Mouse (Mus musculus): ENCODE results near the gene Acss1.

The Acss1 gene

DNA sequence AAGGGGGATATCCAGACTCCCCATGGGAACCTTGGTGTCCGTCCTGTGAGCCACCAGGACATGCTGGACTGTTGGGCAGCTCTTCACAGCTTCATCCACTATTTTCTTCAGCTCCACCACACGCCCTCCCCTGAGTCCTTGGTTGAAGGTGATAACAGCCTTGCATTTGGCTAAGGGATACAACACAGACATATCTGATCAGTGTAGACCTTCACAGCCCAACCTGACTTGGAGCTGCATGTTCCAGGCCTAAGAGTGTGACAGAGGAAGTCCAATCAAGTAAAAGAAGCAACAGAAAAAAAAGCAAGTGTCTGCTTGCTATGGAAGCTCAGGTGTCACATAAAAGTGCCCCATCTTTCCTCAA is 29.9 kb downstream of the Acss1 start:
- no peak for DNase-seq (ENCODE audit: low read depth)

- DNase-seq (ENCODE audit: low read depth): no peak
Measured at GRCm38 (mm10) chr2:150637702-150638369, 30.5 kb downstream of the Acss1 start.

GRCm38 (mm10) chr2:150635877-150636446 is 32.3 kb downstream of the Acss1 start:
- DNase-seq (ENCODE audit: low read depth): no peak

GRCm38 (mm10) chr2:150629255-150629654 is 39.0 kb downstream of the Acss1 start:
- no peak for DNase-seq (ENCODE audit: low read depth)

GRCm38 (mm10) chr2:150627140-150627539 is 41.2 kb downstream of the Acss1 start:
- DNase-seq (ENCODE audit: low read depth): no peak

- no peak for DNase-seq (ENCODE audit: low read depth)
Measured at GRCm38 (mm10) chr2:150624926-150625325, 43.4 kb downstream of the Acss1 start.

GRCm38 (mm10) chr2:150623957-150624356 is 44.3 kb downstream of the Acss1 start:
- DNase-seq (ENCODE audit: low read depth): no peak

DNA sequence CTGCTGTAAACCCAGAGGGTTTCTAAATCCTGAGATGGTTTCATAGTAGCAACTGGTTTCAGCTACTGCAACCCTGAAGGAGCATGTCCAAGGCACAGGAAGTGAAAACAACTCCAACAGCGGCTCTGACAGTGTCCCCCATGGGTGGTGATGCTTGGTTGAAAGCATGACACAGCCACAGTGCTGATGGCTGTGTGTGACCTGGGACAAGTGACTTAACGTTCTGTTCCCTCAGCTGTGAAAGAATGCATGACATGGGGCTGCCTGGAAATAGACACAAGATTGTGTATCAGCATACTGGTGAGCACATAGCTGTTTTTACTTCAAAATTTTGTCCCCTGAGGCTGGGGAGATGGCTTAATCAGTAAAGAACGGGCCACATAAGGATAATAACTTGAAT is 46.6 kb downstream of the Acss1 start:
- DNase-seq (ENCODE audit: low read depth): no peak

DNA sequence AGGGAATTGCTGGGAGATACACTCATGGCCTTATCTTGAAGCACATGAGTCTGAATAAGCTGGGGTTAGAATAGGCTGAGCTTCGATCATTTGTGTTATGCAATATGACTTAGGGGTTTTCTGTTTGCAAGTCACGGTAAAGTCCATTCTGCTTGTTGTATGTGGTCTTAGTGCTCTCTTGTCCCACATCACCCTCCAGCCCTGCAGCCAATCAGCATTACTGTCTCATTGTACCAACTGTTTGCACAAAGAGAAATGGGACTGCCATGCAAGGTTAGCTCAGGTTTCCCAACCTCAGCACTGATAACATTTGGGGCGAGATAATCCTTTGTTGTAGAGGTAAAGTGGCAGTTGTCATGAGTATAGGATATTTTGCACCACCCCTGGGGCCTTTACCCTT is 58.2 kb downstream of the Acss1 start:
- DNase-seq (ENCODE audit: low read depth): no peak

DNA sequence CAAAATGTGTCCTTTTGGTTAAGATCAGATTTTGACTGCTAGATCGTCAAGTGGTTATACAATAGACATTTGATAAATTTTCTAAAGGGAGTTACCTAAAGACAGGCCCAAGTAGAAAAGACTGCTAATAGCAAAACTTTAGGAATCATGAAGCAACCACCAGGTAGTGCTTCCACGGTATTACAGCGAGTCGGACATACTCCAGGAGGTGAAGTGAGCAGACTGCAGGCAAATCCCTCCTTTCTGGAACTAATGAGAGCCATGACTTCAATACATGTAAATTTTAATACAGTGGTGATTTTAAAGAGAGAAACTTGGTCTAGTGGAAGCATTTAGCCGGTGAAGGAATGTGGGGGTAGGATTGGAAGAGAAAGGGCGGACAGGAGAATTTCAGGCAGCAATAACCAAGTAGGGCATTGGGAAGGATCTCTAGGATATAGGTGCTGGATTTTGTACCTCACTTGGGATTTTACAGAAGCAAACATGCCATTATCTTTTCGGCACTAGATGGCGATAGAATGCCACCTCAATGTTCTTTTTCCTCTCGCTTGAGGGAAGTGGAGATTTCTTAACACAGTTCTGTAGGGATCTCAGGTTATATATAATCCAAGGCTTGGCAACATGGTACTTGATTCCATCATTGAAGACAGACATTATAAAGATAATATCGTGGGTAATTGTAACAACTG is 59.3 kb downstream of the Acss1 start:
- DNase-seq (ENCODE audit: low read depth): peak; percentile 84

DNA sequence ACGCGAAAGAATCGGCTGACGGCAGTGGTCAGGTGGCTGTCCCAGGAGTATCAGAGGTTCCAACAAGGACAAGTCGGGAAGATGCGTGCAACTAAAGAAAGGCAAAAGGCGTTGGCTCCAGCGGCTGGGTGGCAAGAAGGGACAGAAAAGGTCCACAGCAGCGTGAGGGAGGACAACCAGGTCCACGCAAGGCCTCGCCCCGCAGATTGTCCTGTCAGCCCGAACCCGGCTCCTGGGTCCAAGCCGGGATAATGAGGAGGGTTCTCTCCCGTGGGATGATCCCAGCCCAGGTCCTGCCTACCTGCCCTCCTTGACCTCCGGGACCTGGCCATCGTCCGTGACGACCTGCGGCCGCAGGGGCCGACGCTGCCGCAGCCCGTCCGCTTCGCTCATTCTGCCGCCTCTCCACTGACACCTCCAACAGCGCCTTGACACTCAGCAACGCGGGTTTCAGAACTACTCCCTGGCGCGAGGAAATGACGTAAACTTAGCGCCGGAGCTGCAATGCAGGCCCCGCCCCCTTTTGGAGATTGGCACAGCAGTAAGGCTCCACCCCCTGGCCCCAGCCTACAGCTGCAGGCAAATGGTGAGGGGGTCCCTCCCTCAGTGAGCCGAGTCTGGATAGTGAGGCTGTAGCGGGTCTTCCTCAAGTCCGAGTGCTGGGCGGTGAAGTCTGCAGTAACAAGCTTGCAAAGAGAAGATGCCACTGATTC is 60.1 kb downstream of the Acss1 start, which contains the start of gene Apmap:
TSS of gene Apmap (minus strand) at position 481 of the 713 bp plus-strand sequence.
- DNase-seq (ENCODE audit: low read depth): peak; percentile 97

DNA sequence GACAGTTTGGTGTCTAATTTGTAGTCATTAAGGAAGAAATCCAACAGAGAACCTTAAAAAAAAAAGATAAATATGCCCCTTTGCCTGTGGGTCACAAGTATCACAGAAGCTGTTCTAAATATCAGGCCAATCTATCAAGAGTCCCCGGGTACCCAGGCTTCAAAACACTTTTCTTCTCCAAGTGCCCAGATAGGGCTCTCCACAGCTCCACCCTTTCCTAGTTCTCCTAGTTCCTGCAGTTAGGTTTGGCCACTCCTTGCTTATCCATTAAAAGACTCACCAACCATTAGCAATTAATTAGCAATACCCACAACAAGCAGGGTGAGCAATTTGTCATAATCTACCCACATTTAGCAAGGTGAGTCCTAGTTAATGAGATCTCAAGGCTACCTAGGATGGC is 61.2 kb downstream of the Acss1 start:
- no peak for DNase-seq (ENCODE audit: low read depth)

DNA sequence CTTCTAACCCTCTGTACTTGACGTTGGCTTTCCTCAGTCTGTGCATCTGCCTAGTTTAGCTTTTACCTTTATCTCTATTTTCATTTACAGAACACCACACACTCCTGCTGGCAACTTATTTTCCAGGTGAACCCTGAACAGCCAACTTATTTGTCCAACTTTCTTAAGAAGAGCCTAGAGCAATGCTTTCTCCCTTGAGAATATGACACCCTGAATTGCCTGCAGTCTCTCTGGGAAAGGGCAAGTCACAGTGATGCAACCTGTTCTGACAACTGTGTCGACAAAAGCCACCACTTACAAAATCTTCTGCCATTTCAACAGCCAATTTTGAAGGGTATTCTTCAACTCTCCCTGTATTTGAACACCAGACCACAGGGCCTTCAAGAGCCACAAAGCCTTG is 63.5 kb downstream of the Acss1 start:
- no peak for DNase-seq (ENCODE audit: low read depth)

GRCm38 (mm10) chr2:150602166-150602565 is 66.1 kb downstream of the Acss1 start:
- no peak for DNase-seq (ENCODE audit: low read depth)

DNA sequence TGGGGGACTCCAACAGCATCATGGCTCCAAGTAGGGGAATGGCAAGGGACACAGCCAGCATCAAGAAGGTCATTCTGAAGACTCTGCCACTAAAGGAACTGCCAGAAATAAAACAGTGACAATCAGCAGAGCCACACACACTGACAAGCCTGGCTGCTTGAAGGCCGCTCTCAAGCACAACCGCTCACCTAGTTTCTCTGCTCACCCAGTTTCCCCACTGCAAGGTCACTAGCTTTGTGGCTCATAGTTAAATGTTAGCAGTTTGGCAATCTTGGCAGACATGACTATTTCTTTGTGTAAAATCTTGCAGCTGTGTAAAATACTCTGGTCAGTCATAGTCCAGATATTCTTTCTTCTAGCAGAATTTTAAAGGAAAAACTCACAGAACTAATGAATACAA is 68.0 kb downstream of the Acss1 start:
- DNase-seq (ENCODE audit: low read depth): no peak

DNA sequence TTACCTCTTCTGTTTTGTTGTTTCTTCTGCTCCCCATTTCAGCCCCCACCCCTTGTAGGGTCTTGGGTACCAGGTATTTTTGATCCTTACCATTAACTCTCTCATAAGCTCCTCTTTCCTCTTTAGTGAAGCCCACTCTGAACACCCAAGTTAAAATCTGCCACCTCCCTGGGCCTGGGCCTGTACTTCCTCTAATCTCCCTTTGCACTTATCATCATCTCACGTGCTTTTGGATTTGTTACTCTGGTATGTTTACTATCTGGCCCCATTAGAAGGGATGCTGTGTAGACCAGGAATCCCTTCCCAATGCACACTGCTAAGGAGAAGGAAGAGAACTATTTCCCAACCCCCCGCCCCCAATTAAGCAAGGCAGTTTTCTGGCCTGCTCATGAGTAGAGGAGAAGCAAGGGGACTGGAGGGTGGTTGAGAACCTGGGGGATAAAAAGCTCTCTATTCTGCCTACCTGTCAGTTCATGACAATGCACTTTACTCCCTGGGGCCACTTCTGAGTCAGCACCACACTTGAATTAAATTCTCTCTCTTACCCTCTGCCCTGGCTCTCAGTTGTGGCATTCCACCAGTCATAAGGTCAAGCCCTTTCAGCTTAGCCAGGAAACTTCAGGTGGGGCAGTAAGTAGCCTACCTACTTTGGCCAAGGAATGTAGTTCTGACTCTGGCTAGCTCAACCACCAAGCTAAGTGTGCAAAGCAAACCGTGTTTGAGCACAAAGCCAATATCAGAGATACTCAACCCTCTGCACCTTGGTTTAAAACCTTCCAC is 72.7 kb downstream of the Acss1 start:
- DNase-seq (ENCODE audit: low read depth): no peak

GRCm38 (mm10) chr2:150589076-150589475 is 79.2 kb downstream of the Acss1 start:
- no peak for DNase-seq (ENCODE audit: low read depth)

DNA sequence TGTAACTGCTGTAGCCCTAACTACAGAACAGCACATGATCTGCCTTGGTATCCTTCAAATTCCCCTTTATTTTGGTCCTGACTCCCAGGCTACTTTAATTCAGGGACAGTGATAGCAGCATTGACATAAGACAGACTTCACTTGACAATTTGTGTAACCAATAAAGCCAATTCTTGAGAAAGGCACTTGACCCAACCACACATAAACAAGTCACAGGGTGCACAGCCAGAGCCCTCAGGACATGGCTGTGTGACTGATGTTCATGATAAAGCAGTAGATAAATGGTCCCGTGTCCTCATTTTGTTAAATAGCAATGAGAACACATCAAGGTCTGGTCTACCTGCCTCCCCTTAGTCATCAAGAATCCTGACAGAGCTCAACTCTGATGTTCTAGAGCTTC is 88.7 kb downstream of the Acss1 start:
- peak; percentile 22 for DNase-seq (ENCODE audit: low read depth)

GRCm38 (mm10) chr2:150578603-150579002 is 89.7 kb downstream of the Acss1 start:
- DNase-seq (ENCODE audit: low read depth): peak; percentile 81

- no peak for DNase-seq (ENCODE audit: low read depth)
Measured at GRCm38 (mm10) chr2:150576256-150576655, 92.0 kb downstream of the Acss1 start.

DNA sequence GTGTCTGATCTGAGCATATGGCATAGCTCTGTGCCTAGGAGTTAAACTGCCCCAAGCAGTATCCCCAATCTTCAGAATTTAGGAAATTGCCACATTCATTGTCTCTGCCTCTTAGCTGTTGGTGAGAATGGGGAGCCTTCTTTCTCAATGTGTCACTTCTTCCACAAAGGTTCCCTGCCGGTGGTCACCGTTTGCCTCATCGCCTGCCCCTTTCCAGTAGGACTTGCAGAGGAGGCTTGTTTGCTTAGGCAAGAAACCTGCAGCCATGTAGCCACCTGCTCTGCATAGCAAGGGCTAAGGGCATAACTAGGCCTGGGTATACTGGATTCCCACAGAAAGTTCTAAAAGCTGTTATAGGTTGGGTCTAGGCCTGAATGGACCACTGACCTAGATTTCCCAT is 95.8 kb downstream of the Acss1 start:
- DNase-seq (ENCODE audit: low read depth): no peak

GRCm38 (mm10) chr2:150570761-150571160 is 97.5 kb downstream of the Acss1 start:
- no peak for DNase-seq (ENCODE audit: low read depth)

Measured in naive thymus-derived CD4-positive, alpha-beta T cell, adult 2 months (primary cell).